Mouse (Mus musculus) 3T3-L1 (cell line): ENCODE measurements at regions not wholly inside any gene's neighbourhood (a gene's known extent, or its start where the extent isn't known, plus 50 kb on each side); places are given as distances from the start of the nearest gene placed in this dataset.
A peak's percentile ranks its signal among the peaks of the same experiment; 100 is the strongest.

Source experiments
- DNase-seq: peaks from one replicate; pipeline ENCODE4 v3.0.0-alpha.2; 2015; ENCODE audit warnings: low read depth, low spot score

DNA sequence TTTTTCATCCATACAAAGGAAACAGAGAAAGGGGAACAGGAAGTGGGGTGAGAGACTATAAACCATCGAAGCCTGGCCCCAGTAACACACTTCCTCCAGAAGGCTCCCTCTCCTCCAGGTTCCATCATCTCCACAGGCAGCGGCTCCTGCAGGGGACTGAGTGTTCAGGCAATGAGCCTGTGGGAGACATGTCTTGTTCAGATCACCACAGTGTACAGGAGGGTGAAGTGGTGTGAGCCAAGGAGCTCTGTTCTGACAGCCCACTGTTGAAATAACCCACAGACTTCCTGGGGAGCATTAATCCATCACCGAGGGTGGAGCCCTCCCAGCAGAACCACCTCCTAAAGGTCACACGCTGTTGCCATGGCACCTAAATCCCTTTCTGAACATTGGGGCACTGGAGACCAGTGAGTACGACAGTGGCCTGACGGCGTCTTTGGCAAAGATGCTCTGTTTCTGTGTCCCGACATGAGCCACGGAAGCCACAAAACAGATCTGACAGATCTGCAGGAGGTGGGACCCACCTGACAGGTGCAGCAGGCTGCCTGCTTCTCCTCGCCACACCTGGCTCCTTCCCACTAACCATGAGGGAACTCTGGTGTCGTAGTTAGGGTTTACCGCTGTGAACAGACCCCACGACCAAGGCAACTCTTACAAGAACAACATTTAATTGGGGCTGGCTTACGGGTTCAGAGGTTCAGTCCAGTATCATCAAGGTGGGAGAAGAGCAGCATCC is 60.9 kb downstream of the Psmg1 start:
- DNase-seq, result no peak

DNA sequence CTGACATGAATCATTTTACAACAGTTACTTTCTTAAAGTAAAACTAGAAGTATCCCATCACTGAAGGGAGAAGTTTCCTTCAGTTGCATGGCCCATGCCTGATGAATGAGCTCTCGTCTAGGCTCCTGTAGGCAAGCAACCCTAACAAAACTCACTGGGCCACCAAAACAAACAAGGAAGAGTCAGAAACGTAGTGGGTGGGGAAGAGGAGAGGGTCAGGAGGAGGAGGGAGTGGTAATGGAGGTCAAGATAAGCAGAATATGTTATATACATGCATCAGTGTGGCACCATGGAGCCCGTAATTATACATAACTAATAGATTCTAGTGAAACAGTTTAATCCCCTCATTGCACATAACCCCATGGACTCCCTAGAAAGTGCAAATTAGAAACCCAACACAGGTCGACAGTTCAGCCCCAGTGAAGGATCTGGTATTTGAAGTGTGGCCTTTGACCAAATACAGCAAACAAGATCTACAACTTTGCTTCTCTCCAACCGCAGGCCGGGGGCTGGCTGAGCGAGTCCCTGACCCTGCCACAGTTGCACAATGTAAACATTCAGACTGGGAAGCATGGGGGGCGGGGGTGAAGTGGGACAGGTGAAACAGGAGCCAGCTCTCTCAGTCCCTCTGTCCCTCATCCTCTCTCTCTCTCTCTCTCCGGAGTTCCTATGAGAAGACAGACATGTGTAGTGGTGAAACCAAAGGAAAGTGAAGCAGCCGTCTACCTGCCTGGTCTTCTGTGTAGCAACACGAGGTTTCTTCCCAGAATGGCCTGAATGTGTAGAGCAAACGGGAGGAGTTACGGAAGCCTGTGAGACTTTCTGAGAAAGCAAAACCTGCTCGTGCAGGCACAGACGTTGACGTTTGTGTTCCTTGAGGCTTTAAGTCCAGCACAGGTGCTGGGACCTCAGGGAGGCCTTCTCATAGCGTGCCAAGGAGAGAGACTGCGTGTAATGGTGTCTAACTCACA is 62.2 kb downstream of the Psmg1 start:
- DNase-seq, result no peak

DNA sequence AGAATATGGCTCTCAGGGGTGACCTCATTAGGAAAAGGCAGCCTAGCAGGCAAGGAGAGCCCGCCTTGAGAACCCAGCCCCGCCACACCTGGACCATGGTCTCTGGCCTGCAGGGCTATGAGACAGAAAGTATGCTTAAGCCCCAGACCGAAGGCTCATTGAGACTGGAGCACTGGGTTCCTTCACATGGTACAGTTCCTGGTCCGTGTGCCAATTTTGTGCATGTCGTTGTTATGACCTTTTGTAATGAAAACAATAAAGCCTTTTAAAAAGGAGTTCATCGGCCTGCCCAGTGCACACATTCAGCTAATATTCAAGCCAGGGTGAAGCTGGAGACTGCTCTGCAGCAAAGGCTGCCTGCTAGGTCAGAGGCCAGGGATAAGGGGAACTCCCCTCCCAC is 64.2 kb downstream of the Psmg1 start:
- DNase-seq, result no peak

DNA sequence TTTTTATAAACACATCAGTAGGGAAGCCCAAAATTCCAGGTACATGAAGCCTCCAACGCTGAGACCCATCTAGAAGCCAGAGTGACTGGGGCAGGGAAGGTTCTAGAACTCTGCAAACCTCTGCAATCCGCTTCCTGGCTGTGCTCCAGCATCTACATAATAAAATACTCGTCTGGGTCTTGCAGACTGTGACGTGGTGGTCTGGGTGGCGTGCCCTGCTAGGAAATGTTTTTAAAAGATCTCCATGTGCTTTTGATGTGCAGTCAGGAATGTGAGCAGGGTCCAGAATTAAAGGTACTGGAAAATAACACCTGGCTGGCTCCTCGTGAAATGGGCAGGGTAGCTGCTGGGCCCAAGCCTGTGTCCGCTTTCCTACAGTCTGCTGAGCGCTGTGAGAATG is 66.0 kb downstream of the Psmg1 start:
- DNase-seq, result no peak

DNA sequence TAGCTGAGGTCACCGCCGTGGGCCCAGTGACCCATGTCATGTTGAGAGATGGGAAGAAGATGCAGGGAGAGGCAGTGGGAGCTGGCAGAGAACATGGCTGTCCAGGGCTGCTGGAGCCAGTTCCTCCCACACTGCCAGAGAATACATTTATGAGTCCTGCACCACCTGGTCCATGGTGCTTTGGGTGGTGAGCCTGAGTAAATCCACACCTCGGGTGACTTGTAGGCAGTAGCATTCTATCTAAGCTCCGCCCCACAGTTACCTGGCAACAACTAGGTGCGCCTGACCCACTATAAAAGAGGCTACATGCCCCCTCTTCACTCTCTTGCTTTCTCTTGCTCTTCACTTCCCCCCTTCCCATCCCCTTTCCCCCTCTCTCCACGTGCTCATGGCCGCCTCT is 66.8 kb downstream of the Psmg1 start:
- no peak for DNase-seq

DNA sequence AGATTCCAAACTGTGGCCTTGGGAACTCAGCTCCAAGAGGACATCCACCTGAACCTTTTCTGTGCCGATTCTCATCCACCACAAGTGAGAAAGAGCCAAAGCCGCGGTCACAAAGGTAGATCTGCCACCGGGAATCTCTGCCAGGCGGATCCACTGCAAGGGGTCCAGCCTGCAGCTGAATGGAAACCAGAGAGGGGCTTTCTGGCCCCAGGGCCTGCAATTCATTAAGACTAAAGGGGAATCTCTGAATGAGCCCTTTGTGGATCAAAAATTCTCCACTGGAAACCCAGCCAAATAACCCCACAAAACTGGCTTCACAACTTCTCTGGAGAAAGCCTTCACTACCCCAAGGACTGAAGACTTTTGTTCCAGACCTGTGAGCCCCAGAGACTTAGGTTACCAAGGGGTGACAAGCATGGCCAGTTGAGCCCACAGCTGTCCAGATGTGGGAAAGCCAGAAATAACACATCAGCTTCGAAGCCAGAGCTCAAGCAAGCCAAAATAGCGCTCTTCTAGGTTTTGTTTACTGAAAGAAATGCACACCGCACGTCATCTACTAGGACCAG is 68.3 kb downstream of the Psmg1 start:
- DNase-seq, result no peak

DNA sequence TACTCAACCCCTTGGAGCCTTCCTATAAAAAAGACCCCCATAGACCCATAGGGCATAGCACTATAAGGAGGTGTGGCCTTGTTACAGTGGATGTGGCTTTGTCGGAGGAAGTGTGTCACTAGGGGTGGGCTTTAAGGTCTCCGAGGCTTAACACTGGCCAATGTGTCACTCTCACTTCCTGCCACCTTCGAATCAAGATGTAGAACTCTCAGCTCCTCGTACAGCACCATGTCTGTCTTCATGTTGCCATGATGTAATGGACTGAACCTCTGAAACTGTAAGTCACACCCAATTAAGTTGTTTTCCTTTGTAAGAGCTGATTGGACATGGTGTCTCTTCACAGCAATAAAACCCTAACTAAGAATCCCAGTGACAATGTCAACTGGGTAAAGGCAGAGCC is 69.6 kb downstream of the Psmg1 start:
- no peak for DNase-seq

DNA sequence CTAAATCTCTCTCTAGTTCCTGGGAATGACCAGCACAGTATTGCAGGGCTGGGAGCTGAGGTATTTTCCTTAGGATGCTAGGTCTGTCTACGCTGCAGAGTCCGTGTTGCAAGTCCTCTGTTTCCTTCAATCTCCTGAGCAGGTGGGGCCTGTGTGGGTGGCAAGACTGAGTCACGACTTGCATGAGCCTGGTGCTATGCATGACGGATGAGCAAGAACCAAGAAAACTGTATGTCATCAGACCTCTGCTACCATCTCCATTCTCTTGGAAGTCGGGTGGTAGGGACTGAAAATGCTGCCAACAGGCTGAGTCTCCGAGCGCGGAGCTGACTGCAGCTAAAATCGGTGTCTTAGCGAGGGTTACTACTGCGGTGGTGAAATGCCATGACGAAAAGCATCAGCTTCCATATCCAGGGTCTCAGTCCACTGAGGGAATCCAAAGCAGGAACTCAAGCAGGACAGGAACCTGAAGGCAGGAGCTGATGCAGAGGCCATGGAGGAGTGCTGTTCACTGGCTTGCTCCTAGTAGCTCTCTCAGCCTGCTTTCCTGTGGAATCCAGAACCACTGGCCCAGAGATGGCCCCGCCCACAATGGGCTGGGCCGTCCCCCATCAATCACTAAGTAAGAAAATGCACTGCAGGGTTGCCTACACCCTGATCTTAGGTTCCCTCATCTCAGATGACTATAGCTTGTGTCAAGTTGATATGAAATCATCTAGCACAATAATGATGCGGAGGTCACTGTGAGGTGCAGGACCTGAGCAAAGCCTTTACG is 71.9 kb downstream of the Psmg1 start:
- no peak for DNase-seq

DNA sequence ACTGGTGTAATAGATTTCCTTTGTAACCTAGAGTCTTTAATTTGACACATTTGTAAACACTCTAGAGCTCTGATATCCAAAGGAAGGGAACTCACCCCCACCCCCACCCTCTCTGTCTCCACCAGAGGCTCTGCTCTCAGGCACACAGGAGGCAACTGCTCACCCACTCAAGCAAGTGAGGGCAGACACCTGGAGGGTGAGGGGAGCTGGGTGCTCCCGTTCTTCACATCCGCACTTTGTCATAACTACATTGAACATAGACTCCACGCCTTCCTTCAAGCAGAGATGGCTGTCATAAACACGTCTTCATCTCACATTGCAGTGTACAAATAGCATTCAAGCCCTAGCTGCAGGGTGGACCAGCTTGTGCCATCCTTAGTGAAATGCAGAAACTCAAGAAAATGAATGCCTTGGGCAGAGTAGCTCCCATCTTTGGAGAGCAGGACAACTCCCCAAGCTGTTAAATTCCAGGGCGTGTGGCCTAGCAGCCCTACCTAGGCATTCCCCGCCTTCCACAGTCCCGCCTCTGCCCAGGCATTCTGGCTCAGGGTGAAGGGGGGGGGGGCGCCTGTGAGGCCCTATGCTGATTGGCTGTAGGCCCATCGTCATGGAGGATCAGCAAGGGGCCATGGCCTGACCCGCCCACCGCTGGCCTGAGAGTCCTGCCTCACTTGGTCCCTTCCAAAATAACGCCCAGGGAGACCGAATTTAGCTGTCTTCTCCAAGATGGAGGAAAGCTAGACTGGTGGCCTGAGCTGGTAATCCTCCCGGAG is 72.9 kb downstream of the Psmg1 start:
- DNase-seq, result no peak

DNA sequence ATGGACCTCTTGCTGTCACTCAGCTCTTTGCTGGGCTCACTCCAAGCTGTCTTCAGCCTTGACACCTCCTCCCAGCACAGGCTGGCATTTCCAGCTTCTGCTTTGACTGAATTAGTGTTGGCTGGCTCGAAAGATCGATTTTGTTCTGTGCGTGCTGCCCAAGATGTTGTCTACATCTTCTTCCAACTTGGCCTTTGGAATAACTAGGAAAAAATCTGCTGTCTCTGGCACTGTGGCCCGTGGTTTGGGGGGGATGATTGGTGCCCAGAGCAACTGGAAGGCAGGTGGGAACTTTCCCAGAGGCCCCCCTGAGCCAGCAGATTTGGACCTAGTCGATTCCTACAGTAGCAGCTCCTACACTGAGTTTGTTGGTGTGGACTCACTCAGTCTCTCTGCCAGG is 76.9 kb downstream of the Psmg1 start:
- DNase-seq, result no peak

DNA sequence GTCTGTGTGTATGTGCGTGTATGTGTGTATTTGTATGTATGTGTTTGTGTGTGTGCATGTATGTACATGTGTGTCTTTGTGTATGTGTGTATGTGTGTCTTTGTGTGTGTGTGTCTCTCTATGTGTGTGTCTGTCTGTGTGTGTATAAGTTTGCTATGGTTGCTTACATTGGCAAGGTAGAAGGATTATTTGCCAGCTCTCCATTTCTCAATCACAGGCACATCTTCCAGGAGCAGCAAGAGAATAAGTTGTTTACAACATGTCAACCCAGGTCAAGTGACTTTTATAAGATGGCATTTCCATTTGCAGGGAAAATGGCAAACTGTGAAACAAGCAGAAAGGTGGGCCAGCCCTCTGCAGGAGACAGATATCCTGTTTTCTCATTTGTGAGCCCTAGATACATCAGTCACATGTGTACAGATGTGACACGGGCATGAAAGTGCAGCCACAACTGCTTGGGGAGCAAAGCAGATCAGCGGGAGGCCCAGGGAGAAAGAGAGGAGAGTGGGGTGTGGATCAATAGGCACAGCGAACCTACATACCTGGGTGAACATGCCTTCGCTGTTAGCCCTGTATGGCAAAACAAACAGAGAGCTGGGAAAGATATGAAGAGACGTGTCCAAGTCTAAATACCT is 86.1 kb downstream of the Psmg1 start:
- no peak for DNase-seq

DNA sequence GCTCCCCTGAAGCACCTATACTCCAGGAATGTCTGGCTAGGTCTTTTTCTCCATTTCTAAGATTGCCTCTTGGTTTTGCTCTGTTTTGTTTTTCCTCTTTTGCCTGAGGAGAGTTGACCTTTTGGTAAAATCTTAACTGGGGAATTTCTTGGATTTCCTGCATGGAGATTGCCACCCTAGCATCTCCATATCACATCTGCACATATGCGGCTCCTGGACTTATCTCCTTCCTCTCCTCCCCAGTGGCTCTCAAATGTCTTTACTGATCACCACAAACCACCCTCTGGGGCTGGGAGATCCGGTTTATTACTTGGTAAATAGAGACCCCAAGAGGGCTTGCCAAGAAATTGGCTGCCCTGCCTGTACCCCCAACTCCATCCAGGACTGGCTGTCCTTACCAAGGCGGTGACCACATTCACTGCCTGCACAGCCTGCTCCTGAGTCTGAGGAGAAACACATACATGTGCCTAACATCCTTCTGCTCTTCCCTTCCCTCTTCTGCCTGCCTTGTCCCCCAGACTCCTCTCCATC is 87.3 kb downstream of the Psmg1 start:
- DNase-seq, result no peak

DNA sequence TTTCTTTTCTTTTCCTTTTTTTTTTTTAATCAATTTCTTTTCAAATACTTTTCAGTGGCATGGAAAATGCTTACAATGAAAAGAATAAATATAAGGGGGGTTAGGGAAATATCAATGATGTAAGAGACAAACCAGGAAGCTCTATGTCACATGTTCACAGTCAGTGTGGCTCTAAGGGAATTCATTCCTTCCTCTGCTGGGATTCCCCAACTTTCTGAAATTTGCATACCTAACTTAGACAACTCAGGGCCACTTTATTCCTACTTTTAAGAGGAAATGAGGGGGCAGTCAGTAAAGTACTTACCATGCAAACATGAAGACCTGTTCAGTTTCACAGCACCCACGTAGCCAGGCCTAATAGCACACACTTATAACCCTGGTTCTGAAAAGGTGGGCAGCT is 88.6 kb downstream of the Psmg1 start:
- DNase-seq, result no peak

DNA sequence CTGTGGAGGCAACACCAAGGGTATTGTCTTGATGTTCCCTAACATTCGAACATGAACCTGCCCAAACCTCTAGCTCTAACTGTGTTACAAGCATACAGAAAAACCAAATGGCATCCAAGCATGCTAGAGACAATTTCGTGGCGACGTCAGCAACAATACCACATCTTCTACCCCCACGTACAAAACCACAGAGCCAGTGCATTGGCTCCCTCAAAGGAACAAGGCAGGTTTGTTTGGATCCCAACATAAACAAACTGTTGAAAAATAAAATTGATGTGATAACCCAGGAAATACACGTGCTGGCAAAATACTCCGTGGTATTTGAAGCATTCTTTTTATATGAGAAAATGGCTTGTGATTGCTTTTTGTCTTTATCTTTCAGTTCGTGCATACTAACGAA is 89.4 kb downstream of the Psmg1 start:
- DNase-seq, result peak; percentile 58

DNA sequence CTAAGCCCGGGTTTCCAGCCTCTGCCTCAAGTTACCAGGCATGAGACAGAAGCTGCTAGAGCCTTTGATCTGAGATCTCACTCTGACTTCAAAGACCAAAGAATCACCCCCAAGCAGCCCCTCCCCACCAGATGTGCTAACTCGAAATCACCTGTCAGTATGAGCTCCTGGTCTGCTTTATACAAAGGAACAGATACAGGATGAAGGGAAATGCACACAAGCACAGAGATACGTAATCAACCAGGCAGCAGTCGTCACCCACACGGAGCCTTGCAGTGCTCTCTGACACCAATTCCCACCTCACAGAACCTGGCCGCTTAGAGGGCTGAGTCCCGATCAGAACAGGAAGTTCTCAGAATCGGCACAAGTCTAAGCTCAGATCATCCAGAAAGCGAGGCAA is 90.6 kb downstream of the Psmg1 start:
- DNase-seq, result no peak

DNA sequence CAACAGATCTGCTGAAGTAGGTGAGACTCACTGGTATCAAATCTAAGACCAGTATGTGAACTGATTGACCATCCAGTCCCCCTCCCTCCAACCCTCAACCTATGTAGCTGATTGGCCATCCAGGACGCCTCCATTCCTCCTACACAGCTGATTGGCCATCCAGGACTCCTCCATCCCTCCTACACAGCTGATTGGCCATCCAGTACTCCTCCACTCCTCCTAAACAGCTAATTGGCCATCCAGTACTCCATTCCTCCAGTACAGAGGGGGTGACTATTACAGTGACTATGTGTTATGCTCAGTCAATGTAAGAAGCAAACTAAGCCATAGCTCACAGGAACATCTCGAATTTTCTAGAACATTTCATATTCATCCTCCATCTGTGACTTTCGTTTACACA is 91.1 kb downstream of the Psmg1 start:
- DNase-seq, result no peak

DNA sequence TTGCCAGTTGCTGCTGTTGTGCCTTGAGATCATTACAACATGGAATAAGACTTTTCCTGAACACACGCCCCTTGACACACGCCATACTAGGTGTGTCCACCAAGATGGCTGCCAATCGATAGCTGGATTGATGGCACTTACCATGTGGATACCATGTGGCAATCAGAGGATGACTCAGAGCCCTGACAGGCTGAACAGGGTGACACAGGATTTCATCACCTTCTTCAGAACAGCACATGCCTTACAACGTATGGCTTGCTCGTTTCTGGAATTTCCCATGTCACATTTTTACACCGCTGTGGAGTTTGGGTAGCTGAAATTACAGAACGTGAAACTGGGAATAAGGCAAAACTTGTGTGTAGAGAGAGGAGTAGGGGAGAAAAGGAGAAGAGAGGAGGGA is 92.9 kb downstream of the Psmg1 start:
- DNase-seq, result peak; percentile 92

DNA sequence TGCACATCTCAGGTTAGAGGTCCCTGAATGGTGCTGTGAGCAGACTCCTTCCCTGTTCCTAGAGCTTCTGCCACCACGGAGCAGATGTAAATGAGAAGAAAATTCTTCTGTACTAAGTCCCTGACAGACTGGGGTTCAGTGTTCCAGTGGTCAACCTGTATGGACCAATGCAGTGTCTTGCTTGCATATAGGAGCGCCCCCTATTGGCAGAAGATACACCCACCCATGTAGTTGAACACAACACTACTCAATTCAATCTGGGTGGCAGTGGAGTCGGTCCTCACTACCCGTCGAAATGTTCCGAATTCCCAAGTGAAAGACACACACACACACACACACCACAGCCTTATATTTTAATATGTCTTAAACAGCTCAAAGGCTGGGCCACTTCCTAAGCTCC is 94.6 kb downstream of the Psmg1 start:
- no peak for DNase-seq

DNA sequence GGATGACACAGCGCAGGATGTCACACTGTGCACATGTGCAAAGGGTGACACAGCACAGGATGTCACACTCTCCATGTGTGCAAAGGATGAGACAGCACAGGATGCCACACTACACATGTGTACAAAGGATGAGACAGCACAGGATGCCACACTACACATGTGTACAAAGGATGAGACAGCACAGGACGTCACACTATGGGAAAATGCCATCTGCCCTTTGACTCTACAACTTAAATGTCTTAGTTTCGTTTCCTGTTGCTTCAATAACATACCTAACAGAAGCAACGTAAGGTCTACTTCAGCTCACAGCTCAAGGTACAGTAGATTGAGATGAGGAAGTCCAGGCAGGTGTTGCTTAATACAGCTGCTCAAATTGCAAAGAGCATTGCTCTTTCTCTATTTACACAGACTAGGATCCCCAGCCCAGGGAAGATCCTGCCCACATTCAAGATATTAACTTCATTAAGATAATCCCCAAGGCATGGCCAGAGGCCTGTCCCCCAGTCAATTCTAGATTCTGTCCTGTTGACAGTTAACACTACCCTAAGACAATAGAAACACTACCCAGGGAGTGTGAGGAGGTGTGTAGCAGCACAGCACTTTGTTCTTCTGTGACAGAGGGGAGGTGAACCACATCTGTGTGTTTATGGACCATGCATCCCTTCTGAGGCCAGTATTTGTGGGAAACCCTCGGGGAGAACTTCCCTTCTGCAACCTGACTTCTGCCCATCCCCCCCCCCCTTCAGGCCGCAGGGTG is 97.0 kb downstream of the Psmg1 start:
- DNase-seq, result no peak

DNA sequence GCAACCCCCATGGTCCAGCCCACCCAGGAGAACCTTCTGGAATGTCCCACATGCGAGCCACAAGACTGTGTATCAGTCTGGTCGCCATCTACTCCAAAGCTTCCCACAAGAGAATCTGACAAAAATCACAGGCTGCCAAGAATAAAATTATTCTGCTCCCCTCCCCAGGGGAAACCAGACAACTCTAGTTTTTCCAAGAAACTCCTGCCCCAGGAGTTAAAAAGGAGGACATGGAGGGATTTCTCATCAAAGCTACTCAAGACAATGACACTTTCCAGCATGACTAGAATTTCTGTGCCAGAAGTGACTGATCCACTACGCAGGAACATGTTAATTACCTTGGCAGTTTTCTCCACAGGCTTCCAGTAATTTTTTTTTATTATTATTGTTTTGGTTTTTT is 98.4 kb downstream of the Psmg1 start:
- no peak for DNase-seq
